Mouse (Mus musculus): Measurements from ENCODE around the gene Gpx6.

Gene Gpx6

DNA sequence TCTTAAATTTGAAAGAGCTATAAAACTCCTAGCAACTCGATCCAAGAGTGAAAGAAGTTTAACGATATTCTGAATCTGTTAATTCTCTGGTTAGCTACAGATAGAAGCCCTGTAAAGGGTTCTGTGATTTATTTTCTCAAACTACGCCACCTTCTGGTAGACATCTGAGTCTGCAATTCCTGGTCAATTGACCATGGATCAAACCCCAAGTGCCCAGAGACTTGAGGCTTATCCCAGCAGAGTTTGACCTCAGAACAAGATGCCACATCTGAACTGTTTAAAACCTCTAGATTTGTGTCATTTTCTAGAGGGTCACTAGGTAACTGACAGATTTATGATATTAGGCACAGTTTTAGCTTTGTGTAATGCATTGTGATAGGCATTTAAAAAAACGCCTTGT lies 14.3 kb downstream of the Gpx6 start:
- DNase-seq, result no peak

- DNase-seq, result peak; percentile 67 to 84
Measured at GRCm38 (mm10) chr13:21326657-21327211, 14.8 kb downstream of the Gpx6 start.

DNA sequence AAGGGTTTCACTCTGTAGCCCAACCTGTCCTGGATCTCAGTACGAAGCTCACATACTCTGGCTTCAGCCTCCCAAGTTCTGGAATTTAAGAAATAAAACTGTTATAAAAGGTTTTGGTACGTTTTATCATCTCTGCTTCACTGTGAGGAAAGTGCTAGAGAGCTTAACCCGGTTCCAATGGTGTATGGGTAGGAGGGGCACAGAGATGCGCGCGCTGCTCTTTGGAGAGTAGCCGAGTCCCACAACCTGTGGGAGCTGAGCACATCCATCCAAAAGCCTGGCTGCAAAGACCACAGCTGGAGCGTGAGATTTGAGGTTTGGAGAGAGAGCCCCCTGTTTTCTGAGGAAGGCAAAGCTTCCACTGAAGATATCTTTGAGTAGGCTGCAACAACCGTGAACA lies 15.5 kb downstream of the Gpx6 start:
- no peak for DNase-seq

- DNase-seq, result no peak
Measured at GRCm38 (mm10) chr13:21346610-21347009, 34.7 kb downstream of the Gpx6 start, which contains the start of gene Olfr1367. Gene Olfr1367, plus strand, starts transcription at chr13:21346910.

DNA sequence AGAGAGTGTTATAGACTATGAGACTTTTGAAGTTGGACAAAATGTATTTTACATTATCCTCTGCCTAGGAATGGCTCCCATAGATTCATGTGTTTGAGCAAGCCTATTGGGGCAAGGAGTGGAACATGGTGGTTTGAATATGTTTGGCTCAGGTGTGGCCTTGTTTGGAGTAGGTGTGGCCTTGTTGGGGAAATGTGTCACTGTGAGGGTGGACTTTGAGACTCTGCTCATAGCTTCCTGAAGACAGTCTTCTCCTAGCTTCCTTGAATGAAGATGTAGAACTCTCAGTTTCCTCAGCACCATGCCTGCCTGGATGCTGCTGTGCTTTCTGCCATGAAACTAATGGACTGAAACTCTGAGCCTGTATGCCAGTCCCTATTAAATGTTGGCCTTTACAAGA lies 38.7 kb downstream of the Gpx6 start:
- no peak for DNase-seq

GRCm38 (mm10) chr13:21362621-21363248 lies 50.8 kb downstream of the Gpx6 start, which contains the start of gene Zscan12:
Gene Zscan12, plus strand, starts transcription at chr13:21362820.
- DNase-seq, result peak; percentile 90 to 94

GRCm38 (mm10) chr13:21363719-21364118 lies 51.8 kb downstream of the Gpx6 start:
- DNase-seq, result peak in 1 of 2 experiments; percentile 28

- DNase-seq, result no peak
Measured at GRCm38 (mm10) chr13:21366635-21367034, 54.7 kb downstream of the Gpx6 start.
